Mouse (Mus musculus): ENCODE measurements around the gene Vax2.

Gene Vax2

GRCm38 (mm10) chr6:83768485-83768884 lies 57.4 kb downstream of the Vax2 start:
- DNase-seq: no peak

- DNase-seq: no peak
Measured at GRCm38 (mm10) chr6:83774126-83774525, 63.1 kb downstream of the Vax2 start.

GRCm38 (mm10) chr6:83774781-83775563 lies 63.9 kb downstream of the Vax2 start:
- DNase-seq: no peak

GRCm38 (mm10) chr6:83775638-83776293 lies 64.7 kb downstream of the Vax2 start, which contains the start of gene Tex261:
Gene Tex261, minus strand, starts transcription at chr6:83775813.
- DNase-seq: peak; percentile 91

GRCm38 (mm10) chr6:83778306-83778705 lies 67.2 kb downstream of the Vax2 start:
- DNase-seq: no peak

GRCm38 (mm10) chr6:83779026-83779425 lies 68.0 kb downstream of the Vax2 start:
- no peak for DNase-seq

GRCm38 (mm10) chr6:83786426-83786825 lies 75.4 kb downstream of the Vax2 start:
- DNase-seq: no peak

All from right cerebral cortex, postnatal 14 days (tissue).